Mouse (Mus musculus): ENCODE measurements at regions not wholly inside any gene's neighbourhood (a gene's known extent, or its start where the extent isn't known, plus 50 kb on each side); places are given as distances from the start of the nearest gene placed in this dataset.

DNA sequence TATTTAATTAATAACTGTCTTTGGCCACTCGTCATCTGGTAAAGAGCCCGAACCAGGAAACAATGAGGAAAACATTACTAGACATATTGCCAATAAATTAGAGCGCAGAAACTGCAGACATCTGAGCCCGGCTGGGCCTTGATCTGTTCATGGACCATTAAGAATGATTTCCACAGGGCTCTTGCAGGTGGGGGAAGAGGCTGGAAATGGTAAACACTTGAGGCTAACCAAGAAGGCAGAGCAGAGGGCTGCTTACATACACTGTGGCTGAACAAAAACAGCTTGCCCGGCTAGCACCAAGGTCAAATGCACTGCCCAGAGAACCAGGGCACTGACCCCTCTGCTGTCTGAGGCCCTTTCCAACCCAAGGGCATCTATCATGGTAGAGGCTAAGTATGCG, 115.5 kb upstream of the Twist2 start:
- TF ChIP-seq CTCF (IDR thresholded peaks at IDR 0.05; ENCODE audit: low read depth) (no peak), EP300 (IDR thresholded peaks at IDR 0.05; ENCODE audit: low read depth) (no peak)
